Mouse (Mus musculus) heart, postnatal 0 days (tissue): ENCODE measurements at regions not wholly inside any gene's neighbourhood (a gene's known extent, or its start where the extent isn't known, plus 50 kb on each side); places are given as distances from the start of the nearest gene placed in this dataset.

Experiments used
- CTCF ChIP-seq: IDR thresholded peaks from 2 replicates; pipeline ENCODE4 v1.5.1; 2016; ENCODE audit warnings: antibody characterized with exemption, control low read depth, low read depth
- EP300 ChIP-seq: IDR thresholded peaks from 2 replicates; pipeline ENCODE4 v1.6.1; 2016; ENCODE audit warnings: antibody characterized with exemption, low read depth

- TF ChIP-seq CTCF = no peak
- TF ChIP-seq EP300 = no peak
Measured at GRCm38 (mm10) chr6:6794320-6795018, 68.7 kb upstream of the Dlx6 start.
